Mouse (Mus musculus): ENCODE results near the gene Lrrc4c. TPM values are rescaled to one million over a fixed set of nuclear protein-coding genes. Genes with fewer than 3 reads are reported as not detected.

The Lrrc4c gene
- polyA plus RNA-seq, 1 experiment from 2014 or later = 0.31 TPM

- 74% methylated on average over 10 of the region's 10 CpGs for WGBS
- no peak overlapping the region for H3K4me3 ChIP-seq
- H3K27me3 ChIP-seq (replicated peaks) = no peaks in the 10 kb centered on the region
- no peaks in the 10 kb centered on the region for H3K36me3 ChIP-seq
- H3K4me1 ChIP-seq (replicated peaks) = no peaks in the 10 kb centered on the region
- ATAC-seq (ENCODE audit: insufficient number of reproducible peaks, low FRiP score) = no peak
- no peak overlapping the region for H3K9ac ChIP-seq
- no peaks in the 10 kb centered on the region for H3K9me3 ChIP-seq (replicated peaks)
- H3K27ac ChIP-seq (ENCODE audit: poor library complexity, severe bottlenecking) = no peak overlapping the region
- no peak overlapping the region for H3K4me2 ChIP-seq
Measured at GRCm38 (mm10) chr2:97478175-97478924, 1160.4 kb downstream of the Lrrc4c start.

- Histone ChIP-seq H3K9ac (no peak overlapping the region), H3K4me3 (no peak overlapping the region), H3K27me3 (replicated peaks) (no peaks in the 10 kb centered on the region), H3K9me3 (replicated peaks) (no peaks in the 10 kb centered on the region), H3K4me1 (replicated peaks) (no peaks in the 10 kb centered on the region), H3K36me3 (no peaks in the 10 kb centered on the region), H3K4me2 (no peak overlapping the region), H3K27ac (ENCODE audit: poor library complexity, severe bottlenecking) (no peak overlapping the region)
- ATAC-seq (ENCODE audit: insufficient number of reproducible peaks, low FRiP score) = no peak
- 75% methylated on average over 4 of the region's 4 CpGs for WGBS
Measured at GRCm38 (mm10) chr2:97478925-97479298, 1160.9 kb downstream of the Lrrc4c start.

GRCm38 (mm10) chr2:97484990-97485389, 1167.0 kb downstream of the Lrrc4c start:
- H3K4me3 ChIP-seq = no peak overlapping the region
- no peaks in the 10 kb centered on the region for H3K36me3 ChIP-seq
- no peak overlapping the region for H3K4me2 ChIP-seq
- no peak for ATAC-seq (ENCODE audit: insufficient number of reproducible peaks, low FRiP score)
- H3K9me3 ChIP-seq (replicated peaks) = no peaks in the 10 kb centered on the region
- no peak overlapping the region for H3K9ac ChIP-seq
- H3K4me1 ChIP-seq (replicated peaks) = no peaks in the 10 kb centered on the region
- H3K27me3 ChIP-seq (replicated peaks) = no peaks in the 10 kb centered on the region
- WGBS = 55% methylated on average over 1 of the region's 1 CpGs
- no peak overlapping the region for H3K27ac ChIP-seq (ENCODE audit: poor library complexity, severe bottlenecking)

GRCm38 (mm10) chr2:97485609-97486008, 1167.6 kb downstream of the Lrrc4c start:
- 42% methylated on average over 2 of the region's 2 CpGs for WGBS
- Histone ChIP-seq H3K4me3 (no peak overlapping the region), H3K9ac (no peak overlapping the region)

GRCm38 (mm10) chr2:97487567-97487966, 1169.6 kb downstream of the Lrrc4c start:
- Histone ChIP-seq H3K36me3 (no peaks in the 10 kb centered on the region), H3K27me3 (replicated peaks) (no peaks in the 10 kb centered on the region), H3K4me3 (no peak overlapping the region), H3K4me1 (replicated peaks) (no peaks in the 10 kb centered on the region), H3K9ac (no peak overlapping the region), H3K9me3 (replicated peaks) (no peaks in the 10 kb centered on the region), H3K4me2 (no peak overlapping the region), H3K27ac (ENCODE audit: poor library complexity, severe bottlenecking) (no peak overlapping the region)
- 67% methylated on average over 5 of the region's 5 CpGs for WGBS
- no peak for ATAC-seq (ENCODE audit: insufficient number of reproducible peaks, low FRiP score)

More at GRCm38 (mm10) chr2:97485609-97486008, 1167.6 kb downstream of the Lrrc4c start:
- no peak overlapping the region for H3K4me2 ChIP-seq
- no peak for ATAC-seq (ENCODE audit: insufficient number of reproducible peaks, low FRiP score)
- no peaks in the 10 kb centered on the region for H3K36me3 ChIP-seq
- H3K27me3 ChIP-seq (replicated peaks) = no peaks in the 10 kb centered on the region
- H3K9me3 ChIP-seq (replicated peaks) = no peaks in the 10 kb centered on the region
- no peaks in the 10 kb centered on the region for H3K4me1 ChIP-seq (replicated peaks)
- no peak overlapping the region for H3K27ac ChIP-seq (ENCODE audit: poor library complexity, severe bottlenecking)

GRCm38 (mm10) chr2:97497069-97497468, 1179.1 kb downstream of the Lrrc4c start:
- Histone ChIP-seq H3K36me3 (no peaks in the 10 kb centered on the region), H3K27ac (ENCODE audit: poor library complexity, severe bottlenecking) (no peak overlapping the region), H3K4me3 (no peak overlapping the region), H3K27me3 (replicated peaks) (no peaks in the 10 kb centered on the region), H3K4me1 (replicated peaks) (no peaks in the 10 kb centered on the region), H3K9ac (no peak overlapping the region), H3K4me2 (no peak overlapping the region), H3K9me3 (replicated peaks) (no peaks in the 10 kb centered on the region)
- ATAC-seq (ENCODE audit: insufficient number of reproducible peaks, low FRiP score) = no peak

- H3K4me3 ChIP-seq = no peak overlapping the region
- no peak for ATAC-seq (ENCODE audit: insufficient number of reproducible peaks, low FRiP score)
- no peaks in the 10 kb centered on the region for H3K9me3 ChIP-seq (replicated peaks)
- H3K9ac ChIP-seq = no peak overlapping the region
- H3K27me3 ChIP-seq (replicated peaks) = no peaks in the 10 kb centered on the region
- no peaks in the 10 kb centered on the region for H3K36me3 ChIP-seq
- no peak overlapping the region for H3K27ac ChIP-seq (ENCODE audit: poor library complexity, severe bottlenecking)
- H3K4me1 ChIP-seq (replicated peaks) = no peaks in the 10 kb centered on the region
- H3K4me2 ChIP-seq = no peak overlapping the region
- 76% methylated on average over 1 of the region's 1 CpGs for WGBS
Measured at GRCm38 (mm10) chr2:97502501-97502900, 1184.5 kb downstream of the Lrrc4c start.

- Histone ChIP-seq H3K4me2 (no peak overlapping the region), H3K4me3 (no peak overlapping the region)
- 69% methylated on average over 5 of the region's 5 CpGs for WGBS
Measured at GRCm38 (mm10) chr2:97504902-97505301, 1186.9 kb downstream of the Lrrc4c start.

GRCm38 (mm10) chr2:97524256-97524922, 1206.4 kb downstream of the Lrrc4c start:
- Histone ChIP-seq H3K4me3 (no peak overlapping the region), H3K4me2 (no peak overlapping the region), H3K4me1 (replicated peaks) (no peaks in the 10 kb centered on the region), H3K27ac (ENCODE audit: poor library complexity, severe bottlenecking) (no peak overlapping the region), H3K9me3 (replicated peaks) (no peaks in the 10 kb centered on the region), H3K9ac (no peak overlapping the region), H3K27me3 (replicated peaks) (no peaks in the 10 kb centered on the region), H3K36me3 (no peaks in the 10 kb centered on the region)
- 73% methylated on average over 2 of the region's 2 CpGs for WGBS
- no peak for ATAC-seq (ENCODE audit: insufficient number of reproducible peaks, low FRiP score)

More at GRCm38 (mm10) chr2:97504902-97505301, 1186.9 kb downstream of the Lrrc4c start:
- H3K9me3 ChIP-seq (replicated peaks) = no peaks in the 10 kb centered on the region
- H3K36me3 ChIP-seq = no peaks in the 10 kb centered on the region
- H3K4me1 ChIP-seq (replicated peaks) = no peaks in the 10 kb centered on the region
- H3K9ac ChIP-seq = no peak overlapping the region
- no peaks in the 10 kb centered on the region for H3K27me3 ChIP-seq (replicated peaks)
- ATAC-seq (ENCODE audit: insufficient number of reproducible peaks, low FRiP score) = no peak
- H3K27ac ChIP-seq (ENCODE audit: poor library complexity, severe bottlenecking) = no peak overlapping the region

- H3K36me3 ChIP-seq = no peaks in the 10 kb centered on the region
- no peaks in the 10 kb centered on the region for H3K9me3 ChIP-seq (replicated peaks)
- ATAC-seq (ENCODE audit: insufficient number of reproducible peaks, low FRiP score) = no peak
- no peaks in the 10 kb centered on the region for H3K27me3 ChIP-seq (replicated peaks)
- no peaks in the 10 kb centered on the region for H3K4me1 ChIP-seq (replicated peaks)
- H3K27ac ChIP-seq (ENCODE audit: poor library complexity, severe bottlenecking) = no peak overlapping the region
- no peak overlapping the region for H3K4me2 ChIP-seq
- no peak overlapping the region for H3K4me3 ChIP-seq
- WGBS = 80% methylated on average over 2 of the region's 2 CpGs
- no peak overlapping the region for H3K9ac ChIP-seq
Measured at GRCm38 (mm10) chr2:97525107-97525506, 1207.1 kb downstream of the Lrrc4c start.

GRCm38 (mm10) chr2:97530622-97531021, 1212.7 kb downstream of the Lrrc4c start:
- Histone ChIP-seq H3K4me3 (no peak overlapping the region), H3K4me2 (no peak overlapping the region), H3K36me3 (no peaks in the 10 kb centered on the region), H3K27ac (ENCODE audit: poor library complexity, severe bottlenecking) (no peak overlapping the region), H3K27me3 (replicated peaks) (no peaks in the 10 kb centered on the region), H3K4me1 (replicated peaks) (no peaks in the 10 kb centered on the region), H3K9ac (no peak overlapping the region), H3K9me3 (replicated peaks) (no peaks in the 10 kb centered on the region)
- ATAC-seq (ENCODE audit: insufficient number of reproducible peaks, low FRiP score) = no peak
- 72% methylated on average over 4 of the region's 4 CpGs for WGBS

Measured in heart, embryonic 12.5 days (tissue).